Mouse (Mus musculus) E14TG2a.4 (cell line): ENCODE measurements around the gene Tbk1.

Experiments
- CTCF ChIP-seq: conservative IDR thresholded peaks from 2 replicates; pipeline ENCODE4 v1.5.1; 2014; ENCODE audit warnings: low read length
- NANOG ChIP-seq: IDR thresholded peaks from 2 replicates; pipeline ENCODE4 v1.6.1; 2014; ENCODE audit warnings: borderline replicate concordance, low read length, mixed read lengths

- TF ChIP-seq CTCF (no peak), NANOG (no peak)
Observed at GRCm38 (mm10) chr10:121534995-121535394, 51.6 kb downstream of the Tbk1 start.
